Mouse (Mus musculus): ENCODE data around the gene Zfp266. TPM values are rescaled to one million over a fixed set of nuclear protein-coding genes. Genes with fewer than 3 reads are reported as not detected.
A peak's percentile ranks its signal among the peaks of the same experiment; 100 is the strongest.

Gene Zfp266
- polyA plus RNA-seq, 1 experiment from 2014 or later: 16.0 TPM

DNA sequence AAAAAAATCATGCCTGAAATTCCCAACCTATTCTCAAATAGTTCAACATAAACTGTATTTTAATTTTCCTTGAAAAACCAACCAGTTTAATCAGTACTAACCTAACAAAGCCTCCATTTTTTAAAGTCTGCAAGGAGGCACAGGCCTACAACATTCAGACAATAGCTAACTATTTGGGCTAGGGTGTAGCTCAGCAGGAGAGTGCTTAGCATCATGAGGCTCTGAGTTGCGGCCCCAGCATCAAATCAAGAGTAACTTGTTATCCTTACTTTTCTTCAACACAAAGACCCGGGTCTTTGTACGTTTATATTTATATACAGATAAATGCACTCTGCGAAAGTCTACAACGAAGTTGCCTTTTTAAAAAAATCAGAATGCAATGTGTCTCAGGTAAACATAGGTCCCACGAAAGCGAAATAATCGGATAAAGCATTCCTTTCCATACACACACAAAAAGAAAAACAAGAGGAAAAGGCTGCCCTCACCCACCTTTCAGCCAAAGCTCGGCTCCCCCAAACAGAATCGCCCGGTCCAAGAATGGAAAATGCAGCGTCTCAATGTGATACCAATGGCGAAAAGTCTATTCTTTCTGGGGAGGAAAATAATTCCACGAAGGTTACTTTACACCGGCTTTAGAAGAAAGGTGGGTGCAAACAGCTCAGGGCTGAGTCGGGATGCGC, 546 bp downstream of the Zfp266 start:
- Histone ChIP-seq H3K9ac (peak overlapping the region; percentile 92), H3K27me3 (no peaks in the 10 kb centered on the region), H3K27ac (peak overlapping the region; percentile 90), H3K4me1 (replicated peaks) (peaks cover 31% of the 10 kb centered on the region), H3K4me3 (replicated peaks) (peak overlapping the region; percentile 89), H3K36me3 (peaks cover 22% of the 10 kb centered on the region), H3K4me2 (peak overlapping the region; percentile 76), H3K9me3 (replicated peaks) (no peaks in the 10 kb centered on the region)
- ATAC-seq (ENCODE audit: low read depth) (no peak), DNase-seq (no peak)
- under 1% methylated on average over 17 of the region's 17 CpGs for WGBS (ENCODE audit: insufficient replicate concordance)

DNA sequence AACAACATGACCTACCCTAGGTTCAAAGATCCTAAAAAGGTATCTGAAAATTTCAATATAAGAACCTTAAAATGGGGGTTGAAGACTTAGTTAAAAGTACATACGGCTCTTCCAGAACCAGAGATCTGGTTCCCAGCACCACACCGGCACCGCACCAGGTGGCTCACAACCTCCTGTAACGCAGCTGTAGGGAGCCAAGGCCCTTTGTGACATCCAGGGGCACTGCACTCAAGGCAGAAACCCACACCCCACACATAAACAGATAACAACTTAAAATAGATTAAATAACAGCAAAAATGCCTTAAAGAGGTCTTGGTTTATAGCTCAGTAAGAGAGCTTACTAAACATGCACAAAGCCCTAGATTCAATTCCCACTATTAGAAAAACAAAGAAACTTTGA, 1.3 kb downstream of the Zfp266 start:
- ATAC-seq (ENCODE audit: low read depth) (no peak), DNase-seq (no peak)
- 38% methylated on average over 4 of the region's 4 CpGs for WGBS (ENCODE audit: insufficient replicate concordance)
- no peak overlapping the region for H3K27ac ChIP-seq
- peaks cover 37% of the 10 kb centered on the region for H3K4me1 ChIP-seq (replicated peaks)
- H3K9me3 ChIP-seq (replicated peaks): no peaks in the 10 kb centered on the region
- H3K36me3 ChIP-seq: peaks cover 29% of the 10 kb centered on the region
- peak overlapping the region; percentile 66 for H3K4me2 ChIP-seq
- no peaks in the 10 kb centered on the region for H3K27me3 ChIP-seq
- peak overlapping the region; percentile 61 for H3K9ac ChIP-seq
- peak overlapping the region; percentile 50 for H3K4me3 ChIP-seq (replicated peaks)

DNA sequence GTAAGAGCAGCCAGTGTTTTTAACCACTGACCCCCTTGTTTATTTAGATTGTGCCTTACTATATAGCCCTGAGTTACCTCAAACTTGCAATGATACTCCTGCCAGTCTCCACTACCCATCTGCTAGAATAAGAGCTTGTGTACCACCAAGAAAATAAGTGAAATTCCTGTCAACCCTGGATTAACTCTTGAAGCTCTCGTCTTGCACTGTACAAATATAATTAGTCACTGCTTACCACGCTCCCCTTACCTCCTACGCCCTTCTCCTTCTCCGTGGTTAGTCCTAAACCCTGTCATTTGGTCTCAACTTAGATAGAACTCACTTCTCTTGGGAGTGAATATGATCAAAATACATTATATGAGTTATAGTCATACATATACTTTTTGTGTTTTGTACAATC, 2.5 kb downstream of the Zfp266 start:
- H3K4me2 ChIP-seq: no peak overlapping the region

DNA sequence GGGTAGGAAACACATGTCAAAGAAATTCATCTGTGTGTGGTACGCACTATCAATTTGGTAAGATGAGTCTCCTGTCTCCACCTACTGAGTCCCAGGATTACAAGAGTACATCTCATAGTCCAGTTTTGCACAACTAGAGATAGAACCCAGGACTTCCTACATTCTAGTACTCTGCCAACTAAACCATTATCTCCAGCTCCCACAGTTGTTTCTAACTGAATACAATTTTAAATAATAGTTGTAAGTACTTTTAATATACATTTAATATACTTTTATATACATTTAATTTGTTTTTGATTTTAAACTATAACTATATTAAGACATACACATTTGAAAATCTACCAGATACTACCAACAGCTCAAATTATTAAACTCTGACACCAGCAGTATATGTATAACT, 3.5 kb downstream of the Zfp266 start:
- H3K36me3 ChIP-seq: peaks cover 46% of the 10 kb centered on the region
- no peak overlapping the region for H3K4me3 ChIP-seq (replicated peaks)
- no peaks in the 10 kb centered on the region for H3K27me3 ChIP-seq
- WGBS (ENCODE audit: insufficient replicate concordance): 91% methylated on average over 1 of the region's 1 CpGs
- H3K4me1 ChIP-seq (replicated peaks): peaks cover 59% of the 10 kb centered on the region
- no peak for DNase-seq
- no peak overlapping the region for H3K4me2 ChIP-seq
- H3K9ac ChIP-seq: no peak overlapping the region
- H3K27ac ChIP-seq: no peak overlapping the region
- no peaks in the 10 kb centered on the region for H3K9me3 ChIP-seq (replicated peaks)
- ATAC-seq (ENCODE audit: low read depth): no peak

More for the DNA sequence above, 2.5 kb downstream of the Zfp266 start:
- Histone ChIP-seq H3K4me1 (replicated peaks) (peaks cover 50% of the 10 kb centered on the region), H3K36me3 (peaks cover 40% of the 10 kb centered on the region), H3K27me3 (no peaks in the 10 kb centered on the region), H3K9me3 (replicated peaks) (no peaks in the 10 kb centered on the region), H3K4me3 (replicated peaks) (no peak overlapping the region), H3K9ac (no peak overlapping the region), H3K27ac (no peak overlapping the region)
- WGBS (ENCODE audit: insufficient replicate concordance): 79% methylated on average over 4 of the region's 4 CpGs
- ATAC-seq (ENCODE audit: low read depth) (no peak), DNase-seq (no peak)

DNA sequence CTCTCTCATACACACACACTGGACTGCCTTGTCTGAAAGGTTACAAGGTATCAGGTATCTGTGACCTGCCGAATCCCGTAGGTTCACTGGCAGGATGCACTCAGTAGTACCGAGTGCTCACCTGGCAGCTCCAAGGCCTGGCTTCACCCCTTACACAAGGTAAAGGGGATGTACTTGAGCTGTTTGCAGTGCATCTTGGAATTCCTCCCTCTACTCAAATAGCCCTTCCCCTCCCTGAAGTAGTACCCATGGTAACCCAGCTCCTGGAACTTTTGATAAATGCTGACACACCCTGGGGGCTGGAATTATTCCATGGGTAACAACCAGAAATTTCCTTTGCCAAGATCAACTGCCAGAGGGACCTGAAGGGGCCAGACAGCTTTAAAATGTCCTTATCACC, 7.2 kb downstream of the Zfp266 start:
- peaks cover 69% of the 10 kb centered on the region for H3K4me1 ChIP-seq (replicated peaks)
- H3K9ac ChIP-seq: no peak overlapping the region; the same call in 1 of the 2 replicates
- no peak overlapping the region for H3K4me3 ChIP-seq (replicated peaks)
- H3K36me3 ChIP-seq: peaks cover 62% of the 10 kb centered on the region
- no peaks in the 10 kb centered on the region for H3K27me3 ChIP-seq
- DNase-seq: no peak
- H3K27ac ChIP-seq: no peak overlapping the region
- WGBS (ENCODE audit: insufficient replicate concordance): 71% methylated on average over 3 of the region's 3 CpGs
- peak; percentile 25; the same call in 1 of the 2 replicates for ATAC-seq (ENCODE audit: low read depth)
- no peaks in the 10 kb centered on the region for H3K9me3 ChIP-seq (replicated peaks)
- H3K4me2 ChIP-seq: no peak overlapping the region

DNA sequence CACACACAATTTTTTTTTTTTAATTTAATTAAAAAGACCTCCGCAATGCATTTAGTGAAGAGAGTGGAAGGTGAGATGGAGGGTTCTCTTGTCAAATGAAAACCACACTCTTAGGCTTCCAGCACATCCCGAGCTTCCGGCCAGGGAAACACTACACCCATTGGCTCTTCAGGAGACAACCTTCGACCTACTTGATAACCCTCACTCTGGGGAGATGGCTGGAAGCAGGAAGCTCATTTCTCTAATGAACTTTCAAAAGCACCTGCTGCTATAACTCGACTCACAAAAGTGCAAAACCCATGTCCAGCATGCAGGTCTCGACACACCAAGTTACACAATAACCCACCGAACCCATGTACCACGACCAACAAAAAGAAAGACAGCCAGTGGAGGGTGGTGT, 8.5 kb downstream of the Zfp266 start:
- Histone ChIP-seq H3K27me3 (no peaks in the 10 kb centered on the region), H3K9ac (no peak overlapping the region), H3K27ac (no peak overlapping the region), H3K9me3 (replicated peaks) (no peaks in the 10 kb centered on the region), H3K4me1 (replicated peaks) (peaks cover 60% of the 10 kb centered on the region), H3K36me3 (peaks cover 55% of the 10 kb centered on the region), H3K4me3 (replicated peaks) (no peak overlapping the region), H3K4me2 (no peak overlapping the region)
- ATAC-seq (ENCODE audit: low read depth) (no peak), DNase-seq (no peak)
- WGBS (ENCODE audit: insufficient replicate concordance): 72% methylated on average over 8 of the region's 8 CpGs

DNA sequence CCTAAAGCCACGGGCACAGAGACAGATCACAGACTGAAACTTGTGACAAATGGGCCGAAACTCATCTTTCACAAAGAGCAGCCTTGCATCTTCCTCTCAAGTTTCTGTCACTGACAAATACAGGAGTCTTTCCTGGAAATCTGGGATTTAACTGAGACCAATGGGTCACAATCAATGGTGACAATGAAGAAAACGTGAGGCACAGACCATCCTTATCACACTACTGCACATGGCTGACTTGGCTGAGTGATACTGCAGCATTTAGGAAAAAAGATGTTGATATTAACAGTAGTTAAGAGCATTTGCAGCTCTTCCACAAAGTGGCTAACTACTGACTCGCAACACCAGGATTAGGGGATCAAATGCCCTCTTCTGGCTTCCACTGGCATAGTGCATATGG, 9.6 kb downstream of the Zfp266 start:
- Histone ChIP-seq H3K4me1 (replicated peaks) (peaks cover 60% of the 10 kb centered on the region), H3K36me3 (peaks cover 60% of the 10 kb centered on the region), H3K9me3 (replicated peaks) (no peaks in the 10 kb centered on the region), H3K4me2 (peak overlapping the region; percentile 11), H3K9ac (no peak overlapping the region), H3K4me3 (replicated peaks) (no peak overlapping the region), H3K27me3 (no peaks in the 10 kb centered on the region), H3K27ac (no peak overlapping the region)
- 51% methylated on average over 4 of the region's 4 CpGs for WGBS (ENCODE audit: insufficient replicate concordance)
- ATAC-seq (ENCODE audit: low read depth) (peak; percentile 69), DNase-seq (peak; percentile 15)

DNA sequence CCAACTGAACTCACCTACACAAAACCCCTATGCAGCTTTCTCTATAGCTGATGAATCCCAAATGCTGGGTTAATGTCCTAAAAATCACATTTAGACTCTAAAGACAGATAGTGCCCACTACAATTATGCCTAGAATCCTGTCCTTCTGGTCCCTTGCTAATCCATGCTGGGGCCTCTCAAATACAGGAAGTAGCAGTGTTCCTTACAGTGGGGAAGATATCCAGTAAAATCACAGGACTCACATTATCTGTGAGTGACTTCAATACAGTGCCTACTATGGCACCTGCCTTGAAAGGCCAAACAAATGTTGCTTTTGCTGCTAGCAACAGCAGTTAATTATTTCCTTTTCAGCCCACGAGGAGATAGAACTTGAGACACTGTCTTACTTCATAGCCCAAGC, 10.9 kb downstream of the Zfp266 start:
- Histone ChIP-seq H3K4me1 (replicated peaks) (peaks cover 56% of the 10 kb centered on the region), H3K27me3 (no peaks in the 10 kb centered on the region), H3K27ac (no peak overlapping the region), H3K4me3 (replicated peaks) (no peak overlapping the region), H3K4me2 (no peak overlapping the region), H3K9me3 (replicated peaks) (no peaks in the 10 kb centered on the region), H3K36me3 (peaks cover 60% of the 10 kb centered on the region), H3K9ac (no peak overlapping the region)
- ATAC-seq (ENCODE audit: low read depth) (no peak), DNase-seq (no peak)
- 45% methylated on average over 1 of the region's 1 CpGs for WGBS (ENCODE audit: insufficient replicate concordance)

DNA sequence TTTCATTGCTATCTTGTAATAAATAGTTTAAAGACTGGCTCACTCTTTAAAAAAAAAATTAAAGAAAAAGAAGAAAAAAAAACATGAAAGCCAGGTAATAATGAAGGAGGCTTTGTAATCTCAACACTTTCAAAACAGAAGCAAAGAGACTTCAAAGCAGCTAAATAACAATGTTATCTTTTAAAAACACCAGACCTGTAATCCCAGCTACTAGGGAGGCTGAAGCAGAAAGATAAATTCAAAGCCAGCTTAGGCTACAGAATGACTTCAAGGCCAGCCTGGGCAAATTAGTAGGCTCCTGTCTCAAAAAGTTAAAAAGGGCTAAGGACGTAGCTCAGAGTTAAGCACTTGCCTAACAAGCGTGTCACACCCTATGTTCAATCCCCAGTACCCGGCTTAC, 11.5 kb downstream of the Zfp266 start:
- WGBS (ENCODE audit: insufficient replicate concordance): 46% methylated on average over 3 of the region's 3 CpGs
- Histone ChIP-seq H3K27me3 (no peaks in the 10 kb centered on the region), H3K9me3 (replicated peaks) (no peaks in the 10 kb centered on the region), H3K4me1 (replicated peaks) (peaks cover 51% of the 10 kb centered on the region), H3K4me3 (replicated peaks) (no peak overlapping the region), H3K4me2 (no peak overlapping the region), H3K36me3 (peaks cover 59% of the 10 kb centered on the region), H3K9ac (no peak overlapping the region), H3K27ac (no peak overlapping the region)
- DNase-seq: no peak
- ATAC-seq (ENCODE audit: low read depth): peak; percentile 30; the same call in 1 of the 2 replicates

DNA sequence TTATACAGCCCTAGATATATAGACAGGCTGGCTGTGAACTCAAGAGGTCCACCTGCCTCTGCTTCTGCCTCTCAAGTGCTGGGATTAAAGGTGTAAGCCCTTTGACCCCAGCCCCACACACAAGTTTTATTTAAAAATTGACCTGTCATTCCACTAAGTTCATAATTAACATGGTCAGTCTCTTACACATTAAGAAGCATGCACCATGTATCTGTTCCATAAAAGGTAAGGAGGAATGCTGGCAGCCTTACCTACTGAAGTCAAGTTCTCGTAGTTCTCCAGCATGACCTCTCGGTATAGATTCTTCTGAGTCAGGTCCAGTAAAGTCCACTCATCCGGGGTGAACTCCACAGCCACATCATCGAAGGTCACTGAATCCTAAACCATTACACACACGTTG, 16.4 kb downstream of the Zfp266 start:
- WGBS (ENCODE audit: insufficient replicate concordance): 88% methylated on average over 5 of the region's 5 CpGs
- Histone ChIP-seq H3K4me3 (replicated peaks) (no peak overlapping the region), H3K9ac (no peak overlapping the region), H3K4me1 (replicated peaks) (peaks cover 2% of the 10 kb centered on the region), H3K9me3 (replicated peaks) (no peaks in the 10 kb centered on the region), H3K27me3 (no peaks in the 10 kb centered on the region), H3K4me2 (no peak overlapping the region), H3K36me3 (peaks cover 76% of the 10 kb centered on the region), H3K27ac (no peak overlapping the region)
- DNase-seq (no peak), ATAC-seq (ENCODE audit: low read depth) (no peak)

DNA sequence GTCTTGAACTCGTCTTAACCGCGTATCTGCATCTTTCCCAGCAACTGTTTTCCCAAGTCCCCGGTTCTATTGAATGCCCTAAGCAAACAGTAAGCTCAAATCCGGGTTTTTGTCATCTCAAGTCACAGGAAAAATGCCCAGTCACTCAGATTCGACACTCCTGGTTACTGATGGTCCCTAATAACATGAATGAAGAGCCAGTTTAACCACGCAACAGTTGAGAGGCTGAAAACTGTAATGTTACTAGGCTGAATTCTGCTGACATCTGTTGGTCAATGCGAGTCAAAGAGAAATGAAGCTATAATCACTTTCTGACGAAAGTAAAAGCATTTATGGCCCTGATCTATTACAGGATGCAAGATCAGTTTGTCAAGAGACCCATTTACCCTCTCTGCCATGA, 27.9 kb downstream of the Zfp266 start:
- ATAC-seq (ENCODE audit: low read depth) (no peak), DNase-seq (no peak)
- peaks cover 34% of the 10 kb centered on the region for H3K4me1 ChIP-seq (replicated peaks)
- peaks cover 25% of the 10 kb centered on the region for H3K36me3 ChIP-seq
- no peaks in the 10 kb centered on the region for H3K9me3 ChIP-seq (replicated peaks)
- H3K4me2 ChIP-seq: peak overlapping the region; percentile 82
- WGBS (ENCODE audit: insufficient replicate concordance): 6% methylated on average over 9 of the region's 9 CpGs
- no peaks in the 10 kb centered on the region for H3K27me3 ChIP-seq
- H3K27ac ChIP-seq: peak overlapping the region; percentile 98
- H3K4me3 ChIP-seq (replicated peaks): peak overlapping the region; percentile 75
- H3K9ac ChIP-seq: peak overlapping the region; percentile 81
